Mouse (Mus musculus) CD4-positive, CD25-positive, alpha-beta regulatory T cell, adult 2 months (primary cell): ENCODE data around the gene Nkx2-4.

Experiments
- DNase-seq: peaks from one replicate; pipeline ENCODE4 v3.0.0-alpha.2; 2012; ENCODE audit warnings: low read depth, low spot score

The Nkx2-4 gene

DNA sequence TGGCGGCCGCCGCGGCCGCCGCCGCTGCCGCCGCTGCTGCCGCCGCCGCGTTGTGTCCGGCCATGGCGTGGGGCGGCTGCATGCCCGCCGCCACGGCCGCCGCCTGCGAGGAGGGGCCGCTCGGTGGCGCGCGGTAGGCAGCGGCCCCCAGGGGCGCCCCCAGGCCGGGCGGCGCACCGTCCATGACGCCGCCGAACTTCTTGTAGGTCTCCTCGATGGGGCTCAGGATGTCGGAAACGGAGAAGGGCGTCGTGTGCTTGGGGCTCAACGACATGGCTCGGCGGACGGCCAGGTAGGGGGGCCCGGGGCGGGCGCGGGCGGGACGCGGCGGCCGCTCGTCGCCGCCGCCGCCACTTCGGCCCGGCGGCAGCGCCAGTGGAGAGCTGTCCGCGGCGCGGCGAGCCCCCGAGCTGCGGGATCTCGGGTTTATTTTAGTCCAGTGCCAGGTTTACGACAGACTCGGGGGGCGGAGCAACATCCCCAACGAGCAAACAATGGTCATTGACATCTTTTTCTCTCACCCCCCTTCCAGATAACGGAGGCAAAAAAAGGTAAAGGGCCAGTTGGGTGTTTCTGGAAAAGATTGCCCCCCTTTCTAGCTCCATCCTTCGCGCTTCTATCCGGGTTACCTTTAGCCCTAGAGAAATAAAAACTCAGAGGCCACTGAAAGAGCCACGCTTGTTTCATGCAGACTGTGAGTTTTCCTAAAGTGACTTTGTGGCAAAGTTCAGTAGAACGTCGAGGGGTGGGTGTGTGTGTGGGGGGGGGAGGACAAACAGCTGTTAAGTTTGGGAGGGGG is at the start of gene Nkx2-4:
Nkx2-4 (minus strand) TSS at position 374 of the 799 bp plus-strand sequence.
- DNase-seq: peak; percentile 40

DNA sequence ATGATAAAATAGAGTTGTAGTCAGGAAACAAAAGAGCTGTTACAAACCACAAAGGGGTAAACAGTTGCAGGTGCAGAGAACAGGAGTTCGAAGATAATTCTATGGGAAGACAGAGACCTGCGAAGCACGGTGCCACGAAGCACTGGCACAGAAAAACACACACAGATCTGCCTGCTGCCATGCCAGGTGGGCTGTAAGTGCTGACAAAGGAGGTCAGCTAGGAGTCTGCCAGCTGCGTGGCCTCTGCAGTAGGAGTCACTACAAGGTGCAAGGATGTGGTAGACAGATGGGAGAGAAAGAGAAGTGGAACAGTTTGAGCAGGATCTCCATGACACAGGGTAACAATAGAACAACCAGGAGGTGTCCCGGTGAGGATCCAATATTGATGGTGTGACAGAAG is 42.1 kb upstream of the Nkx2-4 start:
- no peak for DNase-seq

DNA sequence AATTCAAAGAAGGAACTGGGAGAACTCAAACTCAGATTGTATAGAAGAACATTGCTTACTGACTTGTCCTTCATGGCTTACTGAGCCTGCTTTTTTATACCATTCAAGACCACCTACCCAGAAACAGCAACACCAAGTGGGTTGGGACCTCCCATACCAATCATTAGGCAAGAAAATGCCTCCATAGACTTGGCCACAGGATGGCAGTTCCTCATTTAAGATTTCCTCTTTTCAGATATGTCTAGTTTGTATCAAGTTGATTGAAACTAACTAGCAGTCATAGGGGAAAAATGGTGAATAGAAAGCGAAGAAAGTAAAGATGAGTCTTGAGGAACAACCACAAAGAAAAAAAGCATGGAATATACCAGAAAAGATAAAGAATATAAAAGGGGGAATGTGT is 34.5 kb upstream of the Nkx2-4 start:
- DNase-seq: no peak

DNA sequence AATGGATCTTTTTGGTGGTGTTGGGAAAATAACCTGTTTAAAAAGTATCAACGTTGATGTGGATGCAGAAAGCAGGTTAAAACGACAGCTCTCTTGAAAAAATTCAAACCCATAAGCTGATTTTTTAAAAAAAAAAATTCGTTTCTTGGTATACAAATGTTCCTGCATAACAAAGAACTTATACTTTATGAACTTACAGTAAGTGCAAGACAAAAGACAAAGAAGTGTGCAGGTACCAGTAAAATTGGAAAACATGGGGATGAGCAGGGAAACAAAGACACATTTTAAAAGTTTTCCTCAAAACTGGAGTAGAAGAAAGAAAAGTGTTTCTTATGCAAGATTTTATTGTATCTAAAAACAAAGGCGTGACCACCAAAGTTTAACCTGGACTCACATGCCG is 1.2 kb upstream of the Nkx2-4 start:
- no peak for DNase-seq

DNA sequence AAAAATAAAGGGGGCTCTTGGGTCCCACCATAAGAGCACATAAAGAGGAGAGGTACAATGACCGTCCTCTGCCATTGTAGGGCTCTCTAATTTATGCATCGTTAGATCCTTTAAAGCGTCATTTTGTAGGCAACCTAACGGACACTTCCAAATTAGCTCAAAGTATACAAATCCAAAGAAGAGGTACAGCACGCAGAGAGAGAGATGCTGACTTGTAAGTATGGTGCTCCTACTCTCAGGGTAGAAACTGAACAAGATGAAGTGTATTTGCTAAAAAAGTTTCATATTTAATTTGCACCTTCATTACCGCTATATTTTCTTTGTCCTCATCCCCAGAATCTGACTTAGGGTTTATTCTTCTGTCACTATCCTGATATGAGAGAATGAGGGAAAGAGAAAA is 692 bp upstream of the Nkx2-4 start:
- DNase-seq: no peak

DNA sequence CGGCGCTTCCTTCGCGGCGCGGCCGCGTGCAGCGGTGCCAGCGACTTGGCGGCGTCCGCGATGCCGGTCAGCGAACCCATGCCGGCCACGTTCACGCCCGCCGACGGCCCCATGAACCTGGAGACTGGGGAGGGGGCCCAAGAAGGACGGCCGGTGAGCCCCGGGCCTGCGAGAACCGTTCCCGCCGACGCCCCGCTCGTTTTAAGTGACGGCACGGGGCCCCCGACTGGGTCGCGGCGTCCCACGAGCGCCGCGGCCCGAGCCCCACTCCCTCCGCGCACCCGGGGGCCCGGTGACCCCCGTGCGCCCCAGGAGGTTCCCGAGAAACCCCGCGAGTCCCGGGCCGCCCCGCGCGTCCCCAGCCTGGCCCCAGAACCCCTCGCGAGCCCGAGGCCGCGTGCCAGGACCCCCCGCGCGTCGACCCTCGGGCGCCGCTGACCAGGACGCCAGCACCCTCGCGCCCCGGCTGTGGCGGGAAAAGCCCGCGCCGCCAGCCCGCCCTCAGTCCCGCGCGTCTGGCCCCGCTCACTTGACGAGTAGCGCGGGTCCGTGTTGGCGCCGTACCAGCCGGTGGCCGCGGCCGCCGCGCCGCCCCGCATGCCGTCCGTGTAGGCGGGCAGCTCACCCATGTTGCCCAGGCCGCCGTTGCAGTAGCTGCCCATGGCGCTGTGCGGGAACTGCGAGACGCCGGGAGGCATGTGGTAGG is 726 bp downstream of the Nkx2-4 start:
- peak; percentile 30 for DNase-seq

DNA sequence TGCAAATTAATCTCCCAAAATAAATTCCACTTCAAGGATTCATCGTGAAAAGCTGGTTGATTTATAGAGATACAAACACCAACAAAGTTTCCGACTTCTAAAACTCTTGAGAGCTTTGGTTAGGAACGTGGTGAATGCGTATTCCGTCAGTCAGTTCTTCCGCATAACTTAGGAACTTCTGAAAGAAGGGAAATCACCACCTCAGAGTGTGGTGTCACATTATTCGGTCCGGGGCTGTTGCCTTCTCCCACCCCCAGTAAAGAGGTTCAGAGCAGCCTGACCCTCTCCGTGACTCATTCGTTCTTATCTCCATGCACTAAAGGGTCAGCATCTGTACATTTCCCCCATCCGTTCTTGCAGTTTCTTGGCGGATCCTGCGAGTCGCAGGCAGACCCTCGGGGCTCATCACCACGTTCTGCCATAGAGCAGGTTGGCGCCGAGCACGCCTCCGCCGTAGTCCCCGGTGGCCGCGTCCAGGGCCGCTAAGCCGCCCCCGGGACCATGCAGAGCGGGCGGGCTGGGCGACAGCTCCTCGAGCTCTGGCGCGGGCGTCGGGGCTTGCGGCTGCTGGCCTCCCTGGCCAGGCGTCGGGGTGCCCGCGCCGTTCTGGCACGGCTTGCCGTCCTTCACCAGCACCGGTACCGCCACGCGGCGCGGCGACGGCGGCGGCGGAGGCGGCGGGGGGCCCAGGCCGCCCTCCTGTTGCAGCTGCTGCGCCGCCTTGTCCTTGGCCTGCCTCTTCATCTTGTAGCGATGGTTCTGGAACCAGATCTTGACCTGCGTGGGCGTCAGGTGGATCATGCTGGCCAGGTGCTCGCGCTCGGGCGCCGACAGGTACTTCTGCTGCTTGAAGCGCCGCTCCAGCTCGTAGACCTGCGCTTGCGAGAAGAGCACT is 1.5 kb downstream of the Nkx2-4 start:
- DNase-seq: peak; percentile 53

DNA sequence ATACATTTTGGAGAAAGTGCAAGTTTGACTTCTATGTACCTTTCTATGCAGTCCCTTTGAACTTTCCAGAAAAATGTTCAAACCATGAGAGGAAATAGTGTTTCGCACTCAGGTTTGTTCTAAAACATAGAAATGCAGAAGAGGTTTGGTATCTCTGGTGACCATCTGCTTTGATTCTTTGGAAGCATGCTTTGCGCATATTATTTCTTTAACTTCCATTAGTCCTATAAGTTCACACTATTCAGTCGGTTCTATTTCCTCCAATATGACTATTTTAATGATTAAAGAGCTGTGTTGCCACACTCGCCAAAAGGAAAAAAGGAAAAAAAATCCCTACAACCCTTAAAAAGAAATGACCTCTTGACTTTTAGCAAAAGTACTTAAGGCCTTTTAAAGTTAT is 2.9 kb downstream of the Nkx2-4 start:
- no peak for DNase-seq

DNA sequence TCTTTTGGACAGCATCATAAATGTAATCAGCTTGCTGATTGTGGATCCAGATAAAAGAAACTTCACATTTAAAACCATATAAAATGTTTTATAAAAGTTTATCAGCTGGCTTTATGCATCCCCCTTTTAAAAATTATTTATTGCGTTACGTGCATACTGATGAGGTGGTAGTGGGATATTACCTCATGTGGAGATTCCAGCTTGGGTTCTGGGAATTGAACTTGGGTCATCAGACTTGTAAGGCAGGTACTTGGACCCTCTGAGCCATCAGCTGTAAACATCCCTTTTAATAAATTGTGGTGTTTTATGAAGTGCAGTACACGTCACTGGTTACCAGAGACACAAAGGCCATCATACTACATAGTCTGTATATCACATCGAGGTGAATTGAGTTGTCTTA is 10.8 kb downstream of the Nkx2-4 start:
- DNase-seq: no peak

DNA sequence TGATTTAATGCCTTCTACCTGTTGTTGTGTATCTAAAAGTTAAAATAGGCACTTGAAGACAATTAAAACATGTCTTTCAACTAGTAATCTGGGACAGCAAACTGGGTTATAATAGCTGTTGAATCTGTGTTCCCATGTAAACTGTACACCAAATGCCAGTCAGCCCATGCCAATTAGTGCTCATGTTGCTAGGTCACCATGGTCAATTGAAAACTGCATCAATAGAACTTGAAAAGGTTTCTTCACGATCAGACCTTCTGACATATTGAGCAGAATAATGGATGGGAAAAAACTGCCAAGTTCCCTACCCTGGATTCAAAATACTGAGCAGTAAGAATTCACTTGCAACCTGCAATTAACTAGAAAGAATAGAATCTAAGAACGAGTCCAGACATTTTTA is 11.3 kb downstream of the Nkx2-4 start:
- no peak for DNase-seq

DNA sequence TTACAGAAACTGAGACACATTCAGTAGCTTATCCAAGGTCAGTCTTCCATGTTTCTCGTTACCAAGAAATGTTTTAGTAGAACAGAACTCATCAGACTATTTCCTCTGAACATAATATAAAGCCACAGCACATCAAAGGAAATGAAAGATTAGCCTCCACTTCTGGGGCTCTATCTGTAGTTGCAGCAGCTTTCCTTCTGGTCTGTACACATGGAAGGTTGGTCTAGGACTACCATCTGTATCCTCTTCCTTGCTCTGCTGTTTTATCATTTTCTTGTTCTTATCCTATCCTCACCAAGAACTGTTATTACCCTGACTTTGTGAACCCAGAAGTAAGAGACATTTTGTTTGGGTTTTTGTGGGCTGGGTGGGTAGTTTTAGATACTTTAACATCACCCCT is 14.9 kb downstream of the Nkx2-4 start:
- DNase-seq: no peak

DNA sequence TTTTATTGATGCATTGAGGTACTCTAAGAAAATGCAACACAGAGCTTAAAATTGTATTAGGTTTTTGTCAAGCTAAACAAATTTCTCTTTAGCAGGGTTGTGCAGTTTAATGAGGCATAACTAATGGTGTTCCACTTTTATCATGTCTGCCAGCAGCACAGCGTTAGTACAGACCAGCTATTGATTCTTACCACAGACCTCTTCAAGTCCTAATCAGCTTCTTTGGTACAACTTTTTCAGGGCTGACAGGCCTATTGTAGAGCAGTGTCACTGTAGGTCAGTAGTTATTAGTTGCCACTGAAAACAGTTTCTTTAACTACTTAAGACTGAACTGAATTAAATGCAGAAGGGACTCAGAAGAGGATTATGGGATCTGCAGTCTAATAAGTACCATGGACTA is 16.2 kb downstream of the Nkx2-4 start:
- no peak for DNase-seq

DNA sequence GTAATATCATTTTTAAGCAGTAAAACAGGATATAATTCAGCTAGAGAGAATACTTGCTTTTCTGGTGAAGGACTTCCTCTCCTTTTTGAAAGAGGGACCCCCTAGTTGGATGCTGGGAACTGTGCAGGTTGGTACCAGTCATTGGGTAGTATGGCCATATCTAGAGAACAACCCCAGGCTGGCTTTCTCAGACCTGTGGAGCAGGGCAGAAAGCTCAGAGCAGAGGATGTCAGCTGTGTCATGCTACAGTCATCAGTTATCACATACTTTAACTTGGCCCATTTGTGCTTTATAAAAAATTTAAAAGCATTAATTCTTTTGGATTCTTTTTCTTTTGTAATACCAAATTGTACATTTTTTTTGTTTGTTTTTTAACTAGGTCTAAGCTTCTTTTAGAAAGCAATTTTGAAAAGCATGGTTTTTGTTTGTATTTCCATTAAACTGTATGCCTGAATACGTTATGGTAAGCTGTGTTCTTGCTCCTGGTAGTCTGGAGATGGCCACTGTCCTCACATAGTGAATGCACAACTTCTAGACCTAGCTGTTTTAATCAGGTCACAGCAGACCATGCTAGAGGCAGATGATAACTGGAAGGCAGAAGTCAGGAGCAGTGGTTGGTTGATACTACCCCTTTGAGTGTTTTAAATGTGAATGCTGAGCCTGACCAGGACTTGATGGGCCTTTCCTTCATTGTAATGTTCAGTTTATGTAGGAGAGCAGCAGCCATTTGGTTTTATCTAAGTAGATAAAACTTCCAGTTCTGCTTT is 17.6 kb downstream of the Nkx2-4 start:
- DNase-seq: no peak

DNA sequence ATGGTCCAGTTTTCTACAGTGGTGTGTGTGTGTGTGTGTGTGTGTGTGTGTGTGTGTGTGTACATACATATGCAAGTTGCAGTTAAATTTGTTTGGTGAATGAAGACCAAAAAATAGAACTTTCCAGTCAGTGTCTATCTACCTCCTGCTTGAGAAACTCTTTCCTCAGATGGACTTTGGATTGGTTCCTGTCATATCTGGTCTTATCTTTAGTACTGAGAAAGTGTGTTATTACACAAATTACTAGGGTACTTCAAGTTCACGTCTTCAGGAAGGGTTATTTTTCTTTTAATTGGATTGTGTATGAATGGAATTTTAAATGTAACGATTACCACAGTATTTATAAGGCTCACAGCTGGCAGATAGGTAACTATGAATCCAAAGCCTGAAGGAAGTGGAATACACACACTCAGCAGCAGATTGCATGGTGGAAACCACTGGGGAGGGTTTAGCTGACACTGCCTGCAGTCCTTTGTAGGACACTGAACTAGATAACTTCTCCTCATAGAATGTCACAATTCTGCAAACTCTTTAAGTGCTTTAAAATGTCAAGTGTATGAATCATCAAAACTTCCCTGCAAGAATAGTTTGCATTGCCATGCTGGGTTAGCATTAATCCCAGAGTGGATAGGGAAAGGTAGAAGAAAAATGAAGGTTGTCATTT is 31.9 kb downstream of the Nkx2-4 start:
- no peak for DNase-seq

DNA sequence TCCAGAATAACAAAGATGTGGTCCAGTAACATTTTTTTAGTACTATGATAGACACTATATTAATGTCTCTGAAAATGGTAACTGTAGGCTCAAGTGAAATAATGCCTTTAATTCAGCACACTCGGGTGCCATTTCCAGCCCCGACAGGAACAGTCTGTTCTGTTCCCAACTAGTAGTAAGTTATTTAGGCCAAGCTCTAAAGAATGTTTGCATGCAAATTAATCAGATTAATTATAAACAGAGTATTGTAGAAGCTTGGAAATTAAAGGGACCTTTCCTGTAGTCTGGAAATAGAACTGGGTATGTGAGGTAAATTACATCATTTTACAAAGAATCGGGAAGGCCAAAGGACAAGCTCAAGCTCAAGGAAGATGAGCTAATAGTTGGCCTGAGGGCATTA is 38.2 kb downstream of the Nkx2-4 start:
- no peak for DNase-seq

DNA sequence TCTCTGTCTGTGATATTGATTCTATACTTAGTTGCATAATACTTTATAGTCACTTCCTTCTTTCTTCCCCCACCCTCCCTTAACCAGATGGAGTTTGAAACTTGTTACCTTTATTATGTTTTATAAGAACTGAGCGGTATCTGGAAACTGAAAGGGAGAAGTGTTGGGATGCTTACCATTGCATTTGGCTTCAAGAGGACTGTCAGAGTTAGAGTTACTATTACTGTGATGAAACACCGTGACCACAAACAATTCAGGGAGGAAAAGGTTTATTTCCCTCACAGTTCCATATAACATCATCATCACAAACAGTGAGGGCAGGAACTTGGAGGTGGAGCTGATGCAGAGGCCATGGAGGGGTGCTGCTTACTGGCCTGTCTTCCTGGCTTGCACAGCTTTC is 49.4 kb downstream of the Nkx2-4 start:
- no peak for DNase-seq
